Mouse (Mus musculus): Measurements from ENCODE around the gene Grik4.
"Not testable (repeated sequence)": the region's sequence is repeated elsewhere in the genome, so short reads cannot be mapped to it uniquely, and the experiment has no call there.

The Grik4 gene

GRCm38 (mm10) chr9:42943781-42944535, at the start of gene Grik4:
Gene Grik4, minus strand, starts transcription at chr9:42944493.
- no peak for DNase-seq (ENCODE audit: low spot score)

GRCm38 (mm10) chr9:42993659-42994058, 49.4 kb upstream of the Grik4 start:
- no peak for DNase-seq (ENCODE audit: low spot score)

GRCm38 (mm10) chr9:42987988-42988387, 43.7 kb upstream of the Grik4 start:
- DNase-seq (ENCODE audit: low spot score), result no peak

GRCm38 (mm10) chr9:42968894-42969521, 24.7 kb upstream of the Grik4 start:
- peak; percentile 53 for DNase-seq (ENCODE audit: low spot score)

- no peak for DNase-seq (ENCODE audit: low spot score)
Measured at GRCm38 (mm10) chr9:42967731-42968130, 23.4 kb upstream of the Grik4 start.

- not testable (repeated sequence) for DNase-seq (ENCODE audit: low spot score)
Measured at GRCm38 (mm10) chr9:42964809-42965208, 20.5 kb upstream of the Grik4 start.

DNA sequence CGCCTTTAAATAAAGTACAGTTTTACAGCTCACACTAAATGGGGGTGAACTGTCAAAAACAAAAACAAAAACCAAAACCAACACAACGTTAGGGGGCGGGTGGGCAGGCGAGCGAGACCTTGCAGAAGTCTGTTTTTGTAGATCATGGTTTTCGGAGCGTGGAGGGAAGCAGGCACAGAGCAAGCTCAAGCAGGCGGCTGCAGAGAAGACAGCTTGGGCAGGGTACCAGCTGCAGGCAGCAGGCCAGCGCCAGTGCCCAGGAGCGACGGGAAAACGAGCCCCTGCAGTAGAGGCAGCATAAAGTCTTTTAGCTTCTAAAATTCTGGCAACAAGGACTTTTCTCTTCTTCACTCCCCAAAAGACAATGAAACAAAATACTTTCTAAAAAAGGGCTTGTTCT, 20.1 kb upstream of the Grik4 start:
- no peak for DNase-seq (ENCODE audit: low spot score)

DNA sequence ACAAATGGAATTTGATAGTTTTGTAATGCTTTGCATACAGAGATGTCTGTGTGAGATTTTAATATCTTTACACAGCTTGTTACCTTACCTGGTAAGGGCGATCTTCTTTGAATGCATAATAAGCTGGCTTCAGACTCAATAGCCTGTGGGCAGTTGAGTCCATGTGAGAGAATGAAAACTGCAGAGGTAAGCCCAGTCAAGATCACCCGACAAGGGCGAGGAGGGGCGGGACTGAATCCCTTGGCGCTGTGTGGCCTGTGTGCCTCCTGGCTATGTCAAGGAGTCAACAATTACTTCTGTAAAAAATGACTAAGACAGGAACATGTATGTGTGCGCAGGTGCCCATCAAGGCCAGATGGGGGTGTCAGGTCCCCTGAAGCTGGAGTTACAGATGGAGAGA, 18.2 kb upstream of the Grik4 start:
- no peak for DNase-seq (ENCODE audit: low spot score)

DNA sequence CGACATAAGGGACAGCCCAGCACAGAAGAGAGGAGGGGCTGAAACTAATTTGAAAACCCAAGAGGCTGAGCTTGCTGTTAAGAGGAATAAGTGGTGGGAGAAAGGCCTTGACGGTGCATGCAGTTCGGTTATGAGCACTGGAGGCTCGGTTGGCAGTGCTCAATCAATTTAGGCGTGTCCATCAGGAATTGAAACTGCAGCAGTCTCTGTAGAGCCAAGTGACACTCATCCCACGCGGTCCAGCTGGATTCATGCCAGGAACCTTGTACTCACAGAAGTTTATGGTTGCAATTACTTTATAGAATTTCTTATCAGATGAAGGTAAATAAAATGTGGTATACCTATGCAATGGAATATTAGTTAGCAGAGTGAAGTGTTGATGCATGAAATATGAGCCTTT, 14.1 kb upstream of the Grik4 start:
- DNase-seq (ENCODE audit: low spot score), result peak; percentile 28

GRCm38 (mm10) chr9:42948381-42948780, 4.1 kb upstream of the Grik4 start:
- DNase-seq (ENCODE audit: low spot score), result no peak

GRCm38 (mm10) chr9:42945174-42945573, 881 bp upstream of the Grik4 start:
- no peak for DNase-seq (ENCODE audit: low spot score)

- peak; percentile 88 for DNase-seq (ENCODE audit: low spot score)
Measured at GRCm38 (mm10) chr9:42944536-42945006, 278 bp upstream of the Grik4 start.

DNA sequence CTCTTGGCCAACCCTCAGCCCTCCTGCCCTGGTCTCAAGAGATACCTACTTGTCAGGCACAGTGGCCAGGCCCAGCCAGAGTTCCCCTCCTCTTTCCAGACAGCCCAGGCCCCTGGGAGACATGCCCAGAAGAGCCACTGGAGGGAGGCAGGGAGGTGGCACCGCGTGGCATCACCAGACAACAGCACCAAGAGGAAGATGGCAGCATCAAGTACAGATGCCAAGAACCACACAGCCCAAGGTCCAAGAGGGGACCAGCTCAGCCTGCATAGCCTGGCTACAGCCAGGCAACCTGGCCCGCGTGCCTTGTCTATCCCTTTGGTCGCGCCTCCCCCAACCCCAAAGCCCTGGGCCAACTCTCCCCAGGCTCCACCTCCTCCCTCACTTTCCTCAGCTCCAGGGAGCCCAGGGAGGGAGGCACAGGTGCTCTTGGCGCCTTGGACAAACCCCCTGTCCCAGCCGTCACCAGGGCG, 1.2 kb downstream of the Grik4 start:
- no peak for DNase-seq (ENCODE audit: low spot score)

- no peak for DNase-seq (ENCODE audit: low spot score)
Measured at GRCm38 (mm10) chr9:42942148-42942547, 2.1 kb downstream of the Grik4 start.

- DNase-seq (ENCODE audit: low spot score), result no peak
Measured at GRCm38 (mm10) chr9:42932146-42932545, 12.1 kb downstream of the Grik4 start.

DNA sequence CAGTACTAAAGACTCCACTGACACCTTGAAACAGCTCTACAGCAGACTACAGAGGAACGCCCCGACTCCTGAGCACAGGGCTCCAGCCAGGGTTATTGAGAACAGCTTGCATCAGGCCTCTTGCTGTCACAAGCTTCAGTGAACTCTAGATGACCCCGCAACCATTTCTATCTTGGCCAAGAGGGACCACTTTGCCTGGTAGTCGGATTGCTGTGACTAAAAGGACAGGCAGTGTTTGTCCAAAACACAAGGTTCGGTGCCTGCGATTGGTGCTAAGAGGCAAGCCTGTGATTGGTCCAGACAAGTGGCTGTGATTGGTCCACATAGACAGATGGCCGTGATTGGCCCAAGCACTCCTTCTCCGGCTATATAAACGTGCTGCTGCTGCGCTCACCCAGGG, 16.8 kb downstream of the Grik4 start:
- DNase-seq (ENCODE audit: low spot score), result no peak

DNA sequence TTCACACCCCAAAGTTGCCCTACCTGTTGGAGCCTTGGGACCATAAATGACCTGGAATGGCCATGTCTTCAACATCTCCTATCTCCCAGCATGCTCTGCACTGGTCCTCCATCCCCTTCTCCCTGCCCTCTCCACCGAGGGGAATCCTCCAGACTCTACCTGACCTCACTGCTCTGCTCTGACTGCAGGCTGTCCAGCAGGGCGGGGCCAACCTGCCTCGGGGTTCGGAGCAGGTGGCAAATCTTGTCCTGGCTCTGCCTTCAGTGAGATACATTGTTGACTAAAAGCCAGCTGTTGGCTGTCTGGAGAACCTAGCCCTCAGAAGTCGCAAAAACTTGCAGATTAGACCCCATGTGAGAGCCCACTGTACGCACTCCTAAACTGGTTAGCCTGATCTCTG, 17.7 kb downstream of the Grik4 start:
- no peak for DNase-seq (ENCODE audit: low spot score)

DNA sequence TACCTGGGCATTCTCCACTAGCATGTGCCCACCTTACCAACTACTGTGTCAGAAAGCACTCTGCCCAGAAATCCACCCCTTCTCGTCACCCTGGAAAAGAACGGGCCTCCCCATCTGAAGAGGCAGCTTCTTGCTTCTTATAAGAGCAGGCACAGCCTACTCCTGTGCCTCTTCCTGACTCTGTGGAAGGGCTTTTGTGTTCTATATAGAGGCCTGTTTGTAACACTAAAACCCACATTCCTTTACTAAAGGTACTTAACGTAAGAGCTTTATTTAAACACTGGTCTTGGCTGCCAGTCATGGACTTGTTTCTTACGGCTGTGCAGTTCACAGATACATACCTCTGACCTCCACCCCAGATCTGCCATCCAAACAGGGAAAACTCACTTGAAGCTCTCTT, 22.5 kb downstream of the Grik4 start:
- no peak for DNase-seq (ENCODE audit: low spot score)

GRCm38 (mm10) chr9:42920190-42920589, 24.1 kb downstream of the Grik4 start:
- no peak for DNase-seq (ENCODE audit: low spot score)

GRCm38 (mm10) chr9:42917911-42918310, 26.4 kb downstream of the Grik4 start:
- no peak for DNase-seq (ENCODE audit: low spot score)

- peak; percentile 24 for DNase-seq (ENCODE audit: low spot score)
Measured at GRCm38 (mm10) chr9:42913201-42913600, 31.1 kb downstream of the Grik4 start.

DNA sequence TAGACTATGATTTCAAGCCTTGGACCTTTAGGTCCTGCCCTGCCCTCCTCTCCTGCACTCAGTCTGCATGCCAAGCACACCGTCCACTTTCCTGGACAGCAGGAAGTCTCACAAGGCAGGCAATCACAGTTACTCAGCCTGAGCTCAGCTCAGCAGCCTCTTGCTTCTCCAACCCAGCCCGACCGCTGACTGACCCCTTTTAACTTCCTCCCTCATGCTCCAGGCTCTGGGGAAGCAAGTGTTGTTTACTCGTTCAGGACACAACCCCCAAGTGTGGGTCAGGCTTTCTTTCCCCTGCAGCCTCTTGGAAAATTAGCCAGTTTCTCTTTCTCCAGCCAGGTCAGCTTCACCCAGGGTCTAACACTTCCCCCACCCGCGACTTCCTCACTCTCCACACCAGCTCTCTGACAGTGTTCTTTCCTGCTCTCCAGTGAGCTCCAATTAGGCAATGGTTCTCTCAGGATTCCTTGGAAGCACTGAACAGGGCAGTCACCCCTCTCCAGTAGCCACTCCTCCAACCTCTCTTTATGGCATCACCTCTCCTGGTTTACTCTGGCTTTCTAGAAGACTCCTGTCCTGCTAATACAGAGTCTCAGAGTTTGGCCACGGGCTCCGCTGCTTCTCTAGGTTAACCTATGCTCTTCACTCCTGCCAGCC, 35.5 kb downstream of the Grik4 start:
- no peak for DNase-seq (ENCODE audit: low spot score)

- DNase-seq (ENCODE audit: low spot score), result no peak
Measured at GRCm38 (mm10) chr9:42906995-42907394, 37.3 kb downstream of the Grik4 start.

Data from urinary bladder, postnatal 14 days (tissue).